Mouse (Mus musculus) forelimb bud, embryonic 11.5 days (tissue): Measurements from ENCODE around the gene Aox1.

Experiments used
- DNase-seq: peaks from one replicate; pipeline ENCODE4 v3.0.0-alpha.2; 2012; ENCODE audit warnings: low read depth, low spot score

The Aox1 gene

GRCm38 (mm10) chr1:58110241-58110640 is 80.5 kb downstream of the Aox1 start:
- DNase-seq, result no peak

- no peak for DNase-seq
Observed at GRCm38 (mm10) chr1:58111315-58111714, 81.6 kb downstream of the Aox1 start.

- DNase-seq, result peak; percentile 61
Observed at GRCm38 (mm10) chr1:58112880-58113279, 83.1 kb downstream of the Aox1 start, which contains the start of gene Aox3. TSS of gene Aox3 (plus strand) at chr1:58113130.

- DNase-seq, result no peak
Observed at GRCm38 (mm10) chr1:58113441-58113840, 83.7 kb downstream of the Aox1 start.

- DNase-seq, result no peak
Observed at GRCm38 (mm10) chr1:58114021-58114560, 84.4 kb downstream of the Aox1 start.

DNA sequence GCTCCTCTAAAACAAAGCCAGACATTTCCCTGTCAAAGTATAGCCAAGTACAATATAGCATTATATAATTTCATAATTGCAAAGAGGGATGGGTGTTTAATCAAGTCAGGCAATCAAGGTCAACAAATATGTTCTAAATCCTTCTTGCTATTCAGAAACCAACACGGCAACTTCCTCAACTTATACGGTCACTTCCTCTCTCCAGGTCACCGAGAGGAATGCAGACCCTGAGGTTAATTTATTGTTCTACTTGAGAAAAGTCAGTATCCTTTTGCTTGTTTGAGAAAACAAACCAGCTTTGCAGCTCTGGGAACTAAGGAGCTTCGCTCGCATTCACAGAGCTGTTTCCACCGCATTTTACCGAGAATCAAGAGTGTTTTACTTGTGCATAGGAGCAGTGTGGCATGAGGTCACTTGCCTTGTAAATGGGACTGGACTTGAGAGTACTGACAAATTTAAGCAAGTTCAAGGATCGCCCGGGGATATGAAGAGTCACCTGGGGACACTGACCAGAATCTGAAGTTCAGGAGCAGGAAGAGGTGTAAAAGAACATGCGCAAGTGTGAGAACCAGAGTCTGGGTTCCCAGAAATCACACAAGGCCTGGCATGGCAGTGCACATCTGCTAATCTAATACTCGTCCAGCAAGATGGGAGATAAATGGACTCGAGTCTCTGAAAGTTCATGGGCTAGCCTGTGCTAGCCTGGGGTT is 85.1 kb downstream of the Aox1 start:
- DNase-seq, result no peak

DNA sequence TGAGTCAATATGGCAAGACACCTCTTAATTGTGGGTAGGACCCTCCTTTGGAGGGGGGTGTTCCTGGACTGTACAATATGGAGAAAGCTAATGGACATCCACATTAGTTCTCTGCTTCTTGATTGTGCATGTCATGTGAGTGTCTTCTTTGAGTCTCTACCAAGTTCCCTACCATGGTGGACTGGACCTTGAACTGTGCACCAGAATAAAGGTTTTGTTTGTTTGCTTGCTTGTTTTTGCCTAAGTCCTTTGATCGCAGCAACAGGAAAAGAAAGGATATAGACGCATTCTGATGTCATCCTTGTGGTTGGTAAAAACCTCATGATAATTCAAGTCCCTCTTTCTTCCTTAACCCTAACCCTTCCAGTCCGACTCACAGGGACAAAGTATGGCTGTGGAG is 88.5 kb downstream of the Aox1 start:
- no peak for DNase-seq

GRCm38 (mm10) chr1:58124901-58125300 is 95.2 kb downstream of the Aox1 start:
- DNase-seq, result no peak

DNA sequence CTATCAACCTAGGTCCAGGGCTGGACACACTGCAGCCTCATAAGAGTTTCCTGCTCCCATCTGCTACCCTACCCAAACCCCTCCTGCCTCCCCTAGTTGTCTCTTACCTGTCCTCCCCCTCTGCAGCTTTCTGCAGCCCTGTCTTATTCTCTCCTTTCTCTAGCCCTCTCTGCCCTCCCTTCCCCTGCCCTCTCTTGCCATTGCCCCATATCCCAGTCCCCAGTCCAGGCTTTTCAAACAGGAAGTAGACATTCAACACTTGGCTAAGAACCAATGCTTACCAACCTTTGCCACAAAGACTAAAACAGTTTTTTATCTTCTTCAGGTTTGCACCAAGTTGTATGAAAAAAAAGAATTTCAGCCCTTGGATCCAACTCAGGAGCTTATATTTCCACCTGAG is 108.2 kb downstream of the Aox1 start:
- no peak for DNase-seq

DNA sequence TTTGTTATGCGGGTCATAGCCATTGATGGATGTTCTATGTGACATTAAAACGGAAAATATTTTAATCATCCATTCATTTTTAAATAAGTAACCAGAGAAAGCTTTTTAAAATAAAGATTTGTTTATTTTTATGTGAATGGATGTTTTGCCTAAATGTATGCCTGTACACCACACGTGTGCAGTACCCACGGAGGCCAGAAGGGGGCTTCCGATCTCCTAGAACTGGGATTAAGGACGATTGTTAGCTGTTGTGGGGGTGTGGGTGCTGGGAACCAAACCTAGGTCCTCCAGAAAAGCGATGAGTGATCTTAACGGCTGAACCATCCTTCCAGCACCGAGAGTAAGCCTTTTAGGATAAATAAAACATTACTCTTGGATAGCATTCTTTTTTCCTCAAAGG is 109.3 kb downstream of the Aox1 start:
- DNase-seq, result no peak

DNA sequence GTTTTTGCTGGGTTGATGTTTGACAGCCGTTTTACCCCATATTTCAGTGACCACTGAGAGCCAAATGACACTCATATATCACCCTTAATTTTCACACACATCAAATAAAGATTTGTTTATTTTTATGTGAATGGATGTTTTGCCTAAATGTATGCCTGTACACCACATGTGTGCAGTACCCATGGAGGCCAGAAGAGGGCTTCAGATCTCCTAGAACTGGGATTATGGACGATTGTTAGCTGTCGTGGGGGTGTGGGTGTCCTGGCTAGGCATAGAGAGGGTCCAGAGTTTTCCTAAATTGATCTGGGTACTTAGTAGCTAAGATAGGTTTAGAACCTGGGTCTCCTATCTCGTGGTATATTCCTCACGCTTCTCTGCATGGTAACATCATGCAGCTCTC is 110.9 kb downstream of the Aox1 start:
- DNase-seq, result no peak

GRCm38 (mm10) chr1:58144384-58145069 is 114.8 kb downstream of the Aox1 start:
- DNase-seq, result no peak

GRCm38 (mm10) chr1:58146026-58146425 is 116.3 kb downstream of the Aox1 start:
- DNase-seq, result no peak

GRCm38 (mm10) chr1:58147776-58148175 is 118.0 kb downstream of the Aox1 start:
- DNase-seq, result no peak

DNA sequence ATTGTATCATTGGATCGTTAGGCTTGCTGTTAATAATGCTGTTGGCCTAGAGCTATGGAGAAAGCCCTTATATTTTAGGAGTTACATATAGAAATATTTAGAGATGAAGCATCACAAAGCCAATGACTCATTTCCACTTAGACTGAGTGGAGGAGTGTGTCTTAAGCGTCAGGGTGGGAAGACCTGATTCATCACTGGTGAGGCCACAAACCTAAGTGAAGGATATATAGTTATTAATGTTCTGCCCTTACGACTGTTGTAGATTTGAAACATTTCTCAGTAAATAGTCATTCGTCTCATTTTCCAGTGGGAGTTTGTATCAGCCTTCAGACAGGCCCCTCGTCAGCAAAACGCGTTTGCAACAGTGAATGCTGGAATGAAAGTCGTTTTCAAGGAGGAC is 122.5 kb downstream of the Aox1 start:
- DNase-seq, result no peak
